Mouse (Mus musculus) 416B (cell line): ENCODE data around the gene Slc27a5.

Source experiments
- DNase-seq: peaks from one replicate; pipeline ENCODE4 v3.0.0; 2011; ENCODE audit warnings: low read depth

Slc27a5 gene

DNA sequence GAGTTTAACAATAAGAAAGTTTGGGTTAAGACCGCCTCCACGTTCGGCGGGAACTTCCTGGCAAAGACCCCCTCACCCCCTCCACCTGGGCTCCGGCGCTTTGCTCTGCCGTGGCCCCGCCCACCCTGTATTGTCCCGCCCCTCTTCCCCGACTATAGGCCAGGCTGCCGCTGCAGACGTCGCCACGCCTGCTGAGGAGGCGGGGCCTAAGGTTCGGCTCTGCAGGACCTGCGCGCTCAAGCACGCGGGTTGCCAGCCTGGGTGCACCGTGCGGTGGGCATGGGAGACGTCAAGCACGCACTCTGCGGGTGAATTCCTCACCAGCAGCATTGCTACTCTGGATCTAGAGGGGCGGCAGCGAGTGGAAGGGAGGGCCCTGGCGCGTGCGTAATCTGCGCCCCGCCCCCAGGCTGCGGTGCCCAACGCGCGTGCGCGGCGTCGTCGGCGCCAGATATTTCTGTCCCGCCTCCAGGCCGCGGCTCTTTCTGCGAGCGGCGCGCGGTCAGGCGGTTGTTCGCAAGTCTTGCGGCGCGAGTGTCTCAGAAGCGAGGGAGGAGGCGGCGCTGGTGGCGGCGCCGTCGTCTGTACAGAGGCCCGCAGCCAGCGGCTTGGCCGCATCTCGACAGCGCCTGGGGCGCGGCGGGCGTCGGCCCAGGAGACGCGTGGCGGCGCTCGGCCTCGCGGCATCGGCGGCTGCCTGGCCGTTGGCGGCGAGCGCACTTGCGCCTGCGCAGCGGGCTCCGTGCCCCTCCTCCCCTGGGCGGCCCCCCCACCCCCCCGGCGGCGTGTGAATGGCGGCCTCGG lies 26.1 kb upstream of the Slc27a5 start:
- peak; percentile 96 for DNase-seq

DNA sequence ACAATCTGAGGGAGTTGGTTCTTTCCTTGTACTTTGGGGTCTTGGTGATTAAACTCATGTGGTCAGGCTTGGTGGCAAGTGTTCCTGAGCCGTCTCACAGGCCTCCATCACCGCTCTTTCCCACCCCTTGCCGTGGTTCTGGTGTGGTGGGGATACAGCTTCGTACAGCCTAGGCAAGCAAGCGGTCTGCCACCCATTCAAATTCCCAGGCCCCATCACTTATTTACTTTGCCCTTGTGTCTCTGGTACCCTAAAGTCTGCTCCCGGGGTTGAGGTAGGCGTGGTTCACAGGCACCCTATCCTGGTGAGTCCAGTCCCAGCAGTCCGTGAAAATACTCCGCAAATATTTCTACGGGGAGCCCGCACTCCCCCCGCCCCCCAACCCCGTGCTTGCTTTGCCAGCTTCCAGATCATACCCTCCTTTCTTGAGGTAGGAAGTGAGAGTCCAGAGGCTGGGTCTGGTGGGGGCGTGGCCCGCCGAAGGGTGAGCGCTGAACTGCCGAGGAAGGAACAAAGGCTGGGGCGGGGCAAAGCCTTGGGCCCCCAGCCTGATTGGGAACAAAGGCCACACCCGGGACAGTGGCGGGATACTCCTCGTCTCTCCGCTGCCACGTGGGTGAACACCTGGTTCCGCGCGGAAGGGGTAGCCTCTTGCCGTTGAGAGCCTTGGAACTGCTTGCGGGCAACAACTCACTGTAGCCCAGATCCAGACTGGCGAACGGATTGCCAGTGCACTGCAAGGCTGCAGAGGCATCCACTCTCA lies 25.0 kb upstream of the Slc27a5 start:
- peak; percentile 96 for DNase-seq

DNA sequence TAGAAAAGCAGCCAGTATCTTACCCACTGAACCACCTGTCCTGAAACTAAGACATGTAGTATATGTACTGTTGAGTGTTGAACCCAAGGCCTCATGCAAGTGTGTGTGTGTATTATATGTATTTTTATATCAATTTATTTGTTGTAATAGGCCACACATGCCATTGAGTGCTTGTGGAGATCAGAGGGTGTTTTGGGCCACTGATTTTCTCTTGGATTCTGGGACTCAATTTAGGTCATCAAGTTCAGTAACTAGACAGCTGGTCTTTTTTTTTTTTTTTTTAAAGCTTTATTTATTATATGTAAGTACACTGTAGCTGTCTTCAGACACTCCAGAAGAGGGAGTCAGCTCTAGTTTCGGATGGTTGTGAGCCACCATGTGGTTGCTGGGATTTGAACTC lies 17.2 kb upstream of the Slc27a5 start:
- DNase-seq = no peak

DNA sequence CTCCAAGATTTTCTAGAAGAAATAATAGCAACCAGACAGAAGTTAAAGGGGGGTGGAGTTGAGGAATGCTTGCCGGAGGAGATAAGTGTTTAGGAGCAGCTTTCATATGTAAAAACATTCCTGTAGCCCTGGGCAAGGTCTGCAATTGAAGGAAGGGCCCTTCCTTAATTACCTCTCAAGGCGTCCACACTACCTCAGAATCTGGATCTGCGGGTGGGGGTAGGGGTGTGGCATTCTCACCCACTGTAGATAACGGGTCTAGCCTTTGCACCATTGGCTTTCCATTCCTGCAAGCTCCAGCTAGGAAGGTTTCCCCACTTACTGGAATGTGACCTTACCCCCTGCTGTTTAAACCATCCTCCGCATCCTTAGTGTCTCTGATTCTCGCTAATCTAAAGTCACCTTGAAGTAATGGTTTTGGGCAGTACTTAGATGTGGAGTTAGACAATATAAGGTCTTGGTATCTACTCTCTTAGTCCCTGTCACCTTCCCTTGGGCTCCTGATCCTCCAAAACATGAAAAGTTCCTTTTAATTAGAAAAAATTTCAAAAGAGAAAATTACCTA lies 16.4 kb upstream of the Slc27a5 start:
- no peak for DNase-seq

DNA sequence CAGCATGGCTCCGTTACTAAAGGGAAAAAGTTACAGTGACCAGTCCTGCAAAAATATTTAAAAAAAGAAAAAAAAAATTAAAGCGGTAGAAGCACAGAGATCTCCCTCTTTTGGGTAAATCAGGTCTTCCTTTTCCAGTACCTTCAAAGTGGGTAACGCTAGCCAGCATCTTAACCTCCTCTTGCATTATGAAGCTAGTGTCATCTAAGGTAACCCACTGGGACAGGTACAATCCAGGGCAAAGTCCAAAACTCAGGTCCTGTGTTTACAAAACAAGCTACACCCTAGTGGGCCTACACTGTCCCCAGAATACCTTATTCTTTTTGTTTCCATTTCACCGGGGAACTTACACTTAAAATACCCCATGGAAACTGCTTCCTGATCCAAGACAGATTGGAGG lies 15.7 kb upstream of the Slc27a5 start:
- no peak for DNase-seq

DNA sequence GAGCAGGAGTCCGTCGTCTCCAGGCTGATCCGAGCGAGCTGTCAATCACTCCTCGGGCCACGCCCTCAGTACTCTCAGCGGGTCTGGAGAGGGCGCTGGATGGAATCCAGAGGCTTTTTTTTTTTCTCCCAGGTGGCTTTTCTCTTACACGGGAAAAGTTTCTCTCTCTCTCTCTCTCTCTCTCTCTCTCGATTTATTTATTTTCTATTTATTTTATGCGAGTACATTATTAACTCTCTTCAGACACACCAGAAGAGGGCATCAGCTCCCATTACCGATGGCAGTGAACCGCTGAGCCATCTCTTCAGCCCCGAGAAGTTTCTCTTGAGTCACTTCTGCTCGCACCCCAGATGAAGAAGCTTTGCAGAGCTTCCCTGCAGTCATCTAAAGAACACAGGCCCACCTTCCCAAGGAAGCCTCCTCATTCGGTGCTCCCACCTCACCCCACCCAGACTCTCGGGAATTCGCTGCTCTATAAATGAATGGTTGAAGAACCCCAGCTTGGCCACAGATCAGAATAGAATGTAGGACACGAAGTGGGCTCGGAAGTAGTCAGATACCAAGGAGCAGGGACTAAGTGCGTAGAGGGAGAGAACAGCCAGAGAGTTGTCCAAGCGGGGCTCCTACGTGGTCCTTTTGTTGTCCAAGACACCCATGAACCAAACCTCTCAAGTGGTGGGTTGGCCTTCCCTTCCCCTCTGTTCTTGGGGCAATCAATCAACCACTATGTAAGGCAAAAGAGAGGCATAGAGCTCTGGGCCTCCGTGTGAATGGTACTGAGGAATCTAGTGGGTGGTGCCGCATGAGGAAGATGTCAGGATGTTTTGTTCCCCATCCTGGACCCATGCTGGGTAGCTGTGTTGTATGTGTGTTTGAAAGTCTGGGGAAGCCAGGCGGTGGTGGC lies 12.3 kb upstream of the Slc27a5 start, which contains the start of gene Zbtb45:
TSS of gene Zbtb45 (minus strand) at position 30 of the 904 bp plus-strand sequence.
- peak; percentile 36 for DNase-seq

DNA sequence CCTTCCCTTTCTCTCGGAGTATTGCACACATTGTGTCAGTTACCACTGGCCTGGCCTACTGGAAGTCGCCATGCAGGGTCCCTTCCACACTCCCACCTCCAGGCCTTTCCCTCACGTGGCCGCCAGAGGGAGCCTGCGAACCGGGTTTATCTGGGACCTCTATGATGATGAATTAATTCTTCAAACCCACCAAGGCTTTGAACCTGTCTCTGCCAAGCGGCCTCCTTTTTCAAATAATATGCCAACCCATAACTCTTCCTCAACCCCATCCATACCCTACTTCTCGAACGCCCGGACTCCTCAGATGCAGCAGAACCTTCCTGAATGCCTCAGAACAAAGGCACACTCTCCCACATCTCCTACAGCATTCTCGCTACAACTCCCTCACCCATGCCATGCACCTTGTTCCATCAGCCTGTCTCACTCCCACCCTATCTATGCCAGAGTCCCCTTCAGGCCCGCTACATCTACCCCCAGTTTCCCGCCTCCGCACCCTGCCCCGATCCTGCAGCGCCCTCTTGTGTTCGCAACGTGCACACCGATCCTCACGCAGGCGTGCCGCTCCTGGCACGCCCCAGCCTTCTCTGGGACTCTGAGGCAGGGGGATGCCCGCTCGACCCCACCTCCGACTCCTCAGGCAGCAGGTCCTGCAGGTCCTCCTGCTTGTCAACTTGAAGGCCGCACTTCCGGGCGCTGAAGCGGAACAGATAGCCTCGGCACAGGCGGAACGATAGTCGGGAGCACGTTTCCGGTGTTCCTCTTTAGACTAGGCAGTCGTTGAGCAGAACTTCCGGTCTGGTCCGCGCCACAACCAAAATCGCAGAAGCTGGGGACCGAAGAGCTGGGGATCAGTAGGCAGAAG lies 11.4 kb upstream of the Slc27a5 start:
- DNase-seq = peak; percentile 99

DNA sequence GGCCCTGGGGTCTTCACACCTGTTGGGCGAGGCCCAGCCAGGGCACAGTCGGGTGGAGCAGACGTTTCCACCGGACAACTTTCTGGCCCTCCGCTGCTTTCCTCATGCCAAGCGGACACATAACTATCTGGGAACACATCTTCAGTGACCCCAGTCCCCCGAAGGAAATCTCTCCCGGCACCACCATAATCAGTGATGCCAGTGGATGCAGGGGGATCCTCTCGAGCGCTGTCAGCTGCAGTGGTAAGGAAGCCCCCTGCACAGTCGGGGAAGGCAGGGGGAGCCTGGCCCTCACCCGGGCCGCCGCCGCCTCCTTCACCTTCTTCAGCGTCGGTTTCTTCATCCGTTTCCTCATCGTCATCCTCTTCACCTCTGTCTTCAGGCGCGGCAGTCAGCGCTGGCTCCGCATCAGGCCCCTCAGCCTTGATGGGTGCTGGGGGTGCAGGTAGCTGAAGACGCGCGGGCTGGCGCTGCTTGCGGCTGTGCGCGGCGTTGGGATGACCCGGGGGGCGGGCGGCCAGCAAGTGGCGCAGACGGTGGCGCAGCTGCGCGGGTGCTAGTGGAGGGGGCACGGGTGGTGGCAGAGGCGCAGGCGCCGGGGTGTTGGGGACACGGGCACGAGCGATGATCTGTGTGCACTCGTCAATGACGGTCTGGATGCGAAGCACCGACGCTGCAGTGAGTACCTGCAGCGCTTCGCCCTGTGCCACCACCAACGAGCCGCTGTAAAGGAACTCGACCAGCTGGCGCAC lies 9.5 kb upstream of the Slc27a5 start:
- DNase-seq = no peak

DNA sequence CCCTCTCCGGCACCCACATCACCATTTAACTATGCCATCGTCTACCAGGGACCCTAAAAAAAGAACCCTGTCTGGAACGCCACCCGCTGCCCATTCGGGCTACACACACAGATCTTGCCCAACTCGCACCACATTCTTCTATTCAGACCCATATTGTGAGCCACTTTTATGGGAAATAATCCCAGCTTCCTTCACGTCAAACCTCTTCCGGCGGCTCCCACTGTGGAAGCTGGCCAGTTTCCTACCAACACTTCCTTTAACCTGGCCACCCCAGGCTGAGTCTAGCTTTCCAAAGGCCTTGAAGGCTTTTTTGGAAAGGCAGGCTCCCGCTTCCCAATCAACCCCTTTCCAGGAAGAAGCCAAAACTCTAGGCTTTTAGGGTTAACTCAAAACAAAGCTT lies 8.5 kb upstream of the Slc27a5 start:
- no peak for DNase-seq

DNA sequence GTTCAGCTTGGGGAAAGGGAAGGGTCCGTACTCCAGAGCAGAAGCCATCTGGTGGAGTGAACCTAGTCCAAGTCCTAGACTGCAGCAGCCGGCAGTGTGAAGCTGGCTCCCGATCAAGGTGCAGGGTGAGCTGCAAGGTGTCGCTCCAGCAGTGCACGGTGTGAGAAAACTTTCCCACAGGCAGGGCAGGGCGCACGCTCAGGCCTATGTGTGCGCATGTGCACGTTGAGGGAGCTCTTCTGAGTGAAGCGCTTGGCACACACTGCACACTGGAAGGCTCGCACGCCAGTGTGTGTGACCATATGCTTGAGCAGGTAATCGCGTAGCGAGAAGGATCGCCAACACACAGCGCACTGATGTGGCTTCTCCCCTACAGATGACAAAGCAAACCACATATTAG lies 8.0 kb upstream of the Slc27a5 start:
- DNase-seq = no peak

DNA sequence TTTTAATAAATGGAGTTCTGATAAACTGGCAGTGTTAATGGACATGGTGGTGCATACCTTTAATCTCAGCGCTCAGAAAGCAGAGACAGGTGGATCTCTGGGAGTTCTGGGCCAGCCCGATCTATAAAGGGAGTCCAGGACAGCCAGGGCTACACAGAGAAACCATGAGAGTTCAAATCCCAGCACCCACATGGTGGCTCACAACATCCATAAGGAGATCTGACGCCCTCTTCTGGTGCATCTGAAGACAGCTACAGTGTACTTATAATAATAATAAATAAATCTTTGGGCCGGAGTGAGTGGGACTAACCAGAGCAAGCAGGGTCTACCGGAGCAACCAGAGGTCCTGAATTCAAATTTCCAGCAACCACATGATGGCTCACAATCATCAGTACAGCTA lies 5.4 kb upstream of the Slc27a5 start:
- DNase-seq = peak; percentile 43

DNA sequence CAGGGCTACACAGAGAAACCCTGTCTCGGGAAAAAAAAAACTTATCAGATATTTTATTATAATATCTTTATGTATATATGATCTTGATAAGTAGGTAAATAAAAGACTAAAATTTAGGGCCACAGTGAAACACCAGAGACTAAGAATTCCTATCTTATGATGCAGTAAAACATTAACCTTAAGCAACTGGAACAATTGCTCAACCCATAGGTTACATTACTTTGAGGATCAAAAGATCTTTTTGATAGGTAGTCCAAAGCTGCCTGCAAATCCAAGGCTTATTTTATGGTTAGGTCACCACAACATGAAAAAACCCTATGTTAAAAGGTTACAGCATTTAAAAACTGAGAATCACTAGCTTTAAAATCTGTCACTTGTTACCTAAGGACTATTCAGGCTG lies 3.6 kb upstream of the Slc27a5 start:
- no peak for DNase-seq

DNA sequence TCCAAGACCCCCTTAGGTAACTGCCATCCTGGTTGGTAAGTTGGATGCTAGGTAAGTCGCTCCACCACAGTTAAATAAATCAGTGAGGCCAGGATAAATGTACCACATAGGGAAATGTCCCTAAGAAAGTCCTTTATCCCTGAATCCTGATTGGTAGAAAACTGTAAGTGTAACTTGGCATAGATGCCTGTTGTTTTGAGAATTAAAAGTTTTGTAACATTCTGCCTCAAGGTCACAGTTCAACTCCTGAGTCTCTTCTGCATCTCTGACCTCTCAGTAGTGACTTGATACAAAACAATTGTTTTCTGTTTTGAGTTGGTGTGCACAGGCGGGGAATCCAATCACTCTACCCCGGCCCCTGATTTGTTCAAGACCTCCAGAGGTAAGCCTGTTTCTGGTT lies 859 bp upstream of the Slc27a5 start, which contains the start of gene Trim28:
TSS of gene Trim28 (plus strand) at position 264 of the 400 bp plus-strand sequence.
- DNase-seq = no peak

DNA sequence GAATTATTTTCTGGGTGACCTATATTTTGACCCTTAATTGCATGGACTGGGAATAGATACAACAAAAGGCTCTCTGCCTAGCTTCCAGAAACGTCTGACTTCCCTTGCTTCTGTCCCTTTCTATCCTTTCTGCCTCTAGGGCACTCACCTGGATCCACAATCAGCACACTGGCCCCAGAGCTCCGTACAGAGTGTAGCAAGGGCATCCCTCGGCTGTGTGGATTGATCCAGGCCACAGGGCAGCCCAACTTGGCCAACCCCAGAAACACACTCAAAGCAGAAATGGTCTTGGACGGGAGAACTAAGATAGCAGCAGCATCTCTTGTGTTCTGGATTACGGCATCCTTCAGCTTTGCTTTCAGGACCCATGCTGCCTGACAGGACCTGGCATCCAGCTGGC lies 762 bp downstream of the Slc27a5 start:
- DNase-seq = no peak

DNA sequence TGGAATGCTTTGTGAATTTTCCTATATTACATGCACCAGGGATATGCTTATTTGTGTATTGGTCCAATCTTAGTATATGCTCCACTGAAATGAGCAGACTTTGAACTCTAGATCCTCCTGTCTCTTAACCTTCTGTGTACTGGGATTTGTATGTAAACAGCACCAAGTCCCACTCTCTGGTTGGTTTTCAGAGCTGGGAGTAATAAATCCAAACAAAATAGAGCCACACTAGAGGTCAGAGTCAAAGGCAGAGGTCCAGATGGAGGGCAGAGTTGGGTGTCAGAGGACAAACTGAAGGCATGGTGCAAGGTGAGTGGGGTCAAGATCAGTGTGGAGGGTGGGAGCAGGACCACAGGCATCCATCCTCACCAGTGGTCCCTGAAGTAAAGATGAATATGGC lies 2.1 kb downstream of the Slc27a5 start:
- DNase-seq = no peak

DNA sequence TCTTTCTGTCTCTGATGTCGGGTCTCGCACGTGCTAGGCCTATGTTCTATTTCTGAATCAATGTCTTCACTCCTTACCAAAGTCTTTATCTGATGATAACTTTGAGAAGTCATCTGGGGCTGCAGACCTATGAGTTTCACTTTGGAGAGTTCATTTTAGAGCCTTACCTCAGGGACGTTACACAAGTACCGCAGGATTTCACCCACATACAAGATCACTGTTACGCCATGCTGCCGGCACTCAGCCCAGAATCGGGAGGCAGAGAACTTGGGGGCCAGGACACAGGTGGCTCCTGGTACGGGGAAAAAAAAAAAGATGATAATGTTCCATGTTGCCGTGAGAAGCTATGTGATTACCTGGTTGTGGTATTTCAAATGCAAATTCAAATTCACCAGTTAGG lies 4.8 kb downstream of the Slc27a5 start:
- no peak for DNase-seq

DNA sequence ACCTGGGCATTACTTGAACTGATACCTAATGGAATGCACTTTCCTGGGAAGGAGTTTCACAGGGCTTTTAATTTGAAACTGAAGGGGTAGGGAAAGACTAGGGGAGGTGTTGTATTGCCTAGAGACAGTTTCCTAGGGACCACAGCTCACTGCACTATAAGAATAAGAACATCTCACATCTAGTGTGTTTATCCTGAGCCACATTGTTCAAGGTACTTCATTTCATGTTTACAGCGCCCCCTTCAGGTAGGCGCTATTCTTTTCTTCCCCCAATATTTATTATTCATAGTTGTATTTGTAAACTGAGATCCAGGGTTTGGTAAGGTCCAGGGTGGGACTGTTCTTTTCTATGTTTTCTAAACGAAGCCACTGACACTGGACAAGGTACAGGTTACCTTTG lies 5.8 kb downstream of the Slc27a5 start:
- peak; percentile 71 for DNase-seq

DNA sequence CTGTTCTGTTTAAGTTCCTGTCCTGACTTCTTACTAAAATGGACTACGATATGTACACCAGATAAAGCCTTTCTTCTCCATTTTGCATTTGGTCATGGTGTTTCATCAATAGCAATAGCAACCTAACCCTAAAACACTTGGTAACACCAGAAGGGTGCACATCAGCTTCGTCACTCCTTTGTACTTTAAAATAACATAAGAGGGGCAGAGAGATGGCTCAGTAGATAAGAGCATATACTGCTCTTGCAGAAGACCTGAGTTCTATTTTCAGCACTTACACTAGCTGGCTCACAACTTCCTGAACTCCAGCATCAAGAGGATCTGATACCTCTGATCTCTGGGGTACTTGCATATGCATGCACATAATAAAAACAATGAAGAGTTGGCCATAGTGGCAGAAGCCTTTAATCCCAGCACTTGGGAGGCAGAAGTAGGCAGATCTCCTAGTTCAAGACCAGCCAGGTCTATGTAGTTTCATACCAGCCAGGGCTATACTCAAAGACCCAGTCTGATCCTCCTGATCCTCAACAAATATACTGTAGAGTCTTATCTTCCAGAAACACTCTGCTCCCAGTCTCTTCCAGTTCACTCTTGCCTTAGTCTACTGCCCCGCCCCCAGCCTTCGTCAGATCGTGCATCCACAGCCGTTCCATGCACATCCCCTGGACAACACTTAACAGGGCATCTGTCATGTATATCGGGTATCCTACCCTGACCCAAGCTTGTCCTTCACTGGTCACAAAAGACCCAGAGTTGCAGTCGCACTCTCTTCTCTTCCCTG lies 10.4 kb downstream of the Slc27a5 start:
- DNase-seq = no peak

DNA sequence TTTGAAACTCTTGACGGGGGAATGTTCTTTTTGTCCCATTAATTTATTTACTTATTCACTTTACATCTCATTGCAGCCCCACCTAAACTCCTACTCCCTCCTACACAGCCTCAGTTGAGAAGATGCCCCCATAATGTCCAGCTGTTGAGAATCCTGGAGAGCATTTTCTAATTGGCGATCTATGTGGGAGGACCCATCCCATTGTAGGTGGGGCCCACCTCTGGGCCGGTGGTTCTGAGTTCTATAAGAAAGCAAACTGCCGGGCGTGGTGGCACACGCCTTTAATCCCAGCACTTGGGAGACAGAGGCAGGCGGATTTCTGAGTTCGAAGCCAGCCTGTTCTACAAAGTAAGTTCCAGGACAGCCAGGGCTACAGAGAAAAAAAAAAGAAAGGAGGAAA lies 11.1 kb downstream of the Slc27a5 start:
- no peak for DNase-seq
